Mouse (Mus musculus) olfactory bulb, adult 2 months (tissue): ENCODE results near the gene Clcn1.

Source experiments
- CTCF ChIP-seq: fragments of 200-500 bp; IDR thresholded peaks from 2 replicates; pipeline ENCODE4 v1.5.1; 2012; ENCODE audit warnings: low read depth, mild to moderate bottlenecking, low read length, moderate library complexity; ENCODE audit not compliant: insufficient read depth
- POLR2A ChIP-seq: fragments of 200-500 bp; IDR thresholded peaks from 2 replicates; pipeline ENCODE4 v1.6.1; 2012; ENCODE audit warnings: mild to moderate bottlenecking, low read depth, low read length, moderate library complexity; ENCODE audit not compliant: insufficient read depth

- TF ChIP-seq CTCF (peak; percentile 33; the same call in 1 of the 2 replicates), POLR2A (no peak)
Observed at GRCm38 (mm10) chr6:42350968-42351775, 64.7 kb downstream of the Clcn1 start.
